Mouse (Mus musculus) right cerebral cortex, postnatal 4 days (tissue): ENCODE measurements around the gene Ipo9.
A peak's percentile ranks its signal among the peaks of the same experiment; 100 is the strongest.

Experiments used
- DNase-seq: peaks from one replicate; pipeline ENCODE4 v3.0.0-alpha.2; 2022

The Ipo9 gene

DNA sequence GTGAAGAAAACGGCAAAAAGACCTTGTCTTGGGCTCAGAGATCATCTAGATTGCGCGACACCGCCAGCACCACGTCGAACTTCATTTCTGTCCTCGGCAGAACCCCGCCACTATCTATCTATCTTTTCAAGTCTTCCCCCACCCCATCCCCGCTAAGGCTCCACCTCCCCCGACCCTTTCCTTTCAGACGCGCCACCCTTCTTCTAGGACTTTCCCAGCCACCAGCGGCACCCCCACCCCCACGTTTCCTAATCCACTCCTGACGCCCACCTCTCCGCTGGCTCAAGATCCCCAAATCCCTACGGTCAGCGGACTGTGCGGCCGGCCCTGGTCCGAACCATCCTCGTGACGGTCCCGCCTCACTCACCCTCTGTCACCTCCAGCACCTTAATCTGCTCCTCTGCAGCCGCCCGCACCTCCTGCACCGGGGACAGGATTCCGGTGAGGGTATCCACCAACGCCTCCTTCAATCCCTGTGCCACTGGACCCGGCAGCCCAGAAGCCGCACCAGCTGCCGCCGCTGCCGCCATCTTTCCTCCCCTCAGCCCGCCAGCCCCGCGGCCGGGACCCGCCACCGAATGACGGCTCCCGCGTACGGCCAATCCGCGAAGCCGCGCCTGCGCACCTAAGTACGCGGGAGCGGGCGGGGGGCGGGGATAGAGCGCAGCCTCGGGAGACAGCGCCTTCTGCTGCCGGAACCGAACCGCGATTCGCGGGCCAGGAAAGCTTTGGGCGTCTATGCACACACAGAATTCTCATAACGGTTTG is at the start of gene Ipo9:
Ipo9 (minus strand) TSS at position 599 of the 768 bp plus-strand sequence.
- peak; percentile 95 for DNase-seq

GRCm38 (mm10) chr1:135475571-135475895 is 45.2 kb upstream of the Ipo9 start:
- DNase-seq = no peak

GRCm38 (mm10) chr1:135474861-135475570 is 44.7 kb upstream of the Ipo9 start:
- no peak for DNase-seq

DNA sequence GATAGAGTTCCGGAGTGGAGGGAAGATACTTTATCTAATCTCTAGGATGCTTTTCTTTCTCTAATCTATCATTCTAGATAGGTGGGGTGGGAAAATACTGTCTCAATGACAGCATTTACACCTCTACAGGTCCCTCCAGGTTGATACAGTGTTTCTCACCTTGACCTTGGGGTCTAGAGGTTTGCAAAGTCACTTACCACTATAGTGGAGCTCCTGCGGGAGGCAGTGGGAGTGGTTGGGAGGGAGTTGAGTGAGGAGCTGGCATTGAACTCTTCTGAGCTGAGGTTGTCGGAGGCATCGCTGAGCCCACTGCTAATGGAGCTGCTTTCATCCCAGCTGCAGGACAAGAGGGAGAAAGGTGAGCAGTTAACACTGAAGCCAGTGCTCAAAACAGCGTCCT is 42.2 kb upstream of the Ipo9 start:
- DNase-seq = no peak

GRCm38 (mm10) chr1:135471742-135472141 is 41.4 kb upstream of the Ipo9 start:
- no peak for DNase-seq

DNA sequence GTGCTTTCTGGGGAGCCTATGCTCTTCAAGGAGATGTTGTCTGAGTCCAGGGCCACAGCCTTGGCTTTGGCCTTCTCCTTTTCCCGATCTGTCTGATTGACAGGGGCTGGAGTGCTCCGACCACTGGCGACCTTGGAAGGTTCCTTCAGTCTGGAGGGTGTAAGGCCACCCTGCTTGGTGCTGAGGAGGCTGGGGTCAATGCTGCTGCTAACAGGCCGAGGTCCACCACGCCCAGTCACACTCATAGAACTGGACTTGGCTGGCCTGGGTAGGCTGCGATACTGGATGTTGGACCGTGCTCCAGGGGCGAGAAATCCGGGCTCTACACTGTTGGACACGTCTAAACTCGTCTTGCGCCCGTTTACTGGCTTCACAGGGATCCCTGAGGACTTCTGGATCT is 40.2 kb upstream of the Ipo9 start:
- no peak for DNase-seq

GRCm38 (mm10) chr1:135467462-135467861 is 37.2 kb upstream of the Ipo9 start:
- no peak for DNase-seq

DNA sequence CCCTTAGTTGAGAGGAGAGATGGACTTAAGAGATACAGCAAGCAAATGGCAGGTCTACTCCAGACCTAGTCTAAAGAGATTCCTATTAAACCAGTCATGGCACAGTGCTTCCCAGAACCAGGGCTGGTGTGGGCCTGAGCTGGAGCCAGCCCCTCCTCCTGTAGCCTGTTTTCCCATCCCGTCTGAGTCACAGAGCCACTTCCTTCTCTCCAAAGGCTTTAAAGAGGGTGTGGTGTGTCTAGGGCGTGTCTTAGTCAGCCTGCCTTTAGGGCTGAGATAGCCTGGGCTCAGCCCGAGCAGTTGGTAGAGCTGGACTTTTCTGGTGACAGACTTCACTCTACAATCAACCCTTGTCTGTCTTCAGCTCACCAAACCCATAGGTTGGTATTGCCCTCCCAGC is 36.6 kb upstream of the Ipo9 start:
- no peak for DNase-seq

GRCm38 (mm10) chr1:135465734-135466133 is 35.4 kb upstream of the Ipo9 start:
- DNase-seq = no peak

DNA sequence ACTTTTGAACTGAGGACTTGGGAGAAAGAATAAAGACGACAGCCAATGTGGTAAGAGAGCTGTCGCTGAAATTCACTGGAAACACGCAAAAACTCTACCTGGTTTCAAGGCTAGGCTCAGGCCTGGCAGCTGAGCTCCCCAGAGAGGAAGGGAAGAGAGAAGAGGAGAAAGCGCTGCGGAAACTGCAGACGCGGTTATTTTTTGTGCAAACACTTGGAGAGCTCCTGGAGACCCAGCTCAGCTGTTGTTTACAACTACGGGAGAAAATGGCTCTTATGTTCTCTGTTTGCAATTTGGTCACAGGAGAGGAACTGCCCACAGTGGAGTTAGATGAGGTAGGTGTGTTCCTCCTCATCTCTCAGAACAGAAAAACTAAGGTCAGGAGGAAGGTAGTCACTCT is 32.4 kb upstream of the Ipo9 start:
- no peak for DNase-seq

GRCm38 (mm10) chr1:135462304-135462703 is 32.0 kb upstream of the Ipo9 start:
- DNase-seq = no peak

DNA sequence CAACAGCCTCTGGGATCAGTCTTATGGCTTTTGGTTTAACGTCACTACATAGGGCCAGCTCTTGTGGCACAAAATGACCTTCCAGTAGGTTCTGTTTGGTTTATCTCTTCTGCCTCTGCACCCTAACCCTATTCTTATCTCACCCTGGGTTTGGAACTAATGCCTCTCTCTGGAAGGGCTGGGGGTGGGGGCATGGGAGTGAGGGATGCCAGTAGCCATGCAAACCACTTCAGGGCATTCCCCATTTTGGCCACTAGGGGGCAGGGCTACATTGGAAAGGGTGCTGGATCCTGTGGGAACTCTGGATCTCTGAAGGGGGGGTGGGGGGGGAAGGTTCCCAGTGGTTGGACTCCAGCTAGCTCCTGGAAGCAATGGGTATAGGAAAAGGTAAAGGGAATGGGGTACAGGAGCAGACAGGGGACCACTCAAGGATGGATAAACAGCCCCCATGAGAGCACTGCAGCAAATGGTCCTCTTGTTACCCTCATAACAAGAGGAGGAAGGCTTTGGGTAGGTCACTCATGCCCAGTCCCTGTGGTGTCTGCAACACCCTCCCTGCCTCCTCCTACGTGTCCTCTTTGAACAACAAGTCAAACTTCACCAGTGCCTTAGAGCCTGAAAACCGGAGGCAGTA is 30.9 kb upstream of the Ipo9 start:
- peak; percentile 83 for DNase-seq

DNA sequence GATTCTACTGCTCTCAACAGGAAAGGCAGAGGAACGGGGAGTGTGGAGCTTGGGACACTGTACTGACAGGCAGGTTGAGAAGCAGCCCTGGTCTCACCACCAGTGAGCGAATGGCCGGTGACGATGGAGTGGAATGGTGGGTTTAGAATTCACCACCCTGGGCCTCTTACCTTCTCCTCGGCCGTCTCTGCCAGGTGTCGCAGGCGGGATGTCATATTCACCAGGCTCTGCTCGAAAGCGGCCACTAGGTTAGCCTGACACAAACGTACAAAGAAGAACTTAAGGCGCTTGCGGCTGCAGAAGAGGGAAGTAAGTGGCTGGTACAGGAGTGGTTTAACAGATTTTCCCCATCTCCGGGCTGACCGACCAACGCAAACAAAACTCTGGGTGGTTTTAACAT is 30.2 kb upstream of the Ipo9 start:
- DNase-seq = no peak

DNA sequence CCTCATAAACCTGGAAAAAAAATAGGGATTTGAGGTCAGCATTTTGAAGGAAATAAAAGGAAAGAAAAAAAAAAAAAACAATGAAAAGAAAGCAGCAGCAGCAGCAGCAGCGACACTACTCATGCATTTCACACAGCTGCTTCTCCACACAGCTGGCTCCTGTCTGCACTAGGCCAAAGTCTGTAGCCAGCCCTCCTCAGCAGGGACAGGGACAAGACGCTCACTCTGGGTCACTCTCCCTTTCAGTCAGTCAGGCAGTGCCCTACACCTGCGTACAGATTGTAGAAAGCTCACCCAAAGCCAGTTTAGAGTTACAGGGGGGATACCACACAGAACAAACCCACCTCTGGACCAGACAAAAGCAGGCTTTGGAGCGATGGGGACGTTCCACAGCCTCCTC is 27.6 kb upstream of the Ipo9 start:
- DNase-seq = no peak

DNA sequence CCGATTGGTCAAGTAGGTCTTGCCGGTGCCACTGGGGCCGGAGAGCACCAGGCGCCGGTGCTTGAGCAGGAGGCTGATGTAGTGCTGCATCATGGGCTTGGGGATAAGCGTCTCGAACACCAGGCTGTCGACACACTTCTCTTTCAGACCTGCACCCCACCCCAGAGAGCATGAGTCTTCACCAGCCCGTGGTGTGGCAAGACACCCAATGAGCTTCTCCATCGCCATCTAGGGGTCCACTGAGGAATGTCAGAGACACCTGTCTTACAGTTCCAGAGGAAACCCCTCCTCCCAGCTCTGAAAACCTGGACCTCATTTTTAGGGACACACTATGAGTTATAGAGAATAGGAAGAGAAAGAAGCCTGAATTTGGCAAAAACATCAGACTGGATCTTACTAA is 22.0 kb upstream of the Ipo9 start:
- peak; percentile 47 for DNase-seq

- no peak for DNase-seq
Observed at GRCm38 (mm10) chr1:135451419-135451818, 21.1 kb upstream of the Ipo9 start.

DNA sequence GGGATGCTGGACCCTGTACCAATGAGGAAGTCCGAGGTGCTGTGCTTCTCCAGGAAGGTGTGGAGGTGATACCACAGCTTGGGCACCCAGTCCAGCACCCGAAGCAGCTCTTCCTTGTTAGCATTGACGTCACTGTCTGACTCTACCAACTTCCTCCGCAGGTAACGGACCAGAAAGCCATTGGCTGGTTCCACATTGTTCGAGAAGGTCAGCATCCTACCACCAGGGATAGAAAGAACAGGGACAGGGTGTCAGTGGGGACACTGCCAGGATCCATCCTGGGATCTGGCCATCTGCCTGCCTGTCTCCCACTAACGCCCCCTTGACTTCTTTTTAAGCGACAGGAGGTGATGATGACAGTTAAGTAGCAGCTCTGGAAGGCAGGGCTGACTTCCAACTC is 19.6 kb upstream of the Ipo9 start:
- DNase-seq = no peak

DNA sequence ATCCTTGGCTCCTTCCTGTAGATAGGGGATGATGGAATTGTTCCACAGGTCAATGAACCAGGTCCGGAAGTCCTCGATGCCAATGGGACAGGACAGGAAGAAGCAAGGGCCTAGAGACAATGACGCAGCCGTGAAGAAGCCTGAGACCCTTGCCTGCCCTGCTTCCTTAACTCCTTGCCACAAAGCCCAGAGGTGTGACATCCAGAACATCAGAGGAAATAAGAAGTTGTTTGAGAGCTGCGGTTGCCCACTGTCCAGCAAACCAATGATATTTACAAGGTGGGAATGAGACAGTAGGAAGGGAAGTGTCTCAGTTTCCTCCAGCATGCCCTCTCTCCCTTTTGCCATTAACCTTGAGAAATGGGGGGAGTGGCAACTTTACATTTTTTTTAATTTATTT is 18.6 kb upstream of the Ipo9 start:
- DNase-seq = no peak

DNA sequence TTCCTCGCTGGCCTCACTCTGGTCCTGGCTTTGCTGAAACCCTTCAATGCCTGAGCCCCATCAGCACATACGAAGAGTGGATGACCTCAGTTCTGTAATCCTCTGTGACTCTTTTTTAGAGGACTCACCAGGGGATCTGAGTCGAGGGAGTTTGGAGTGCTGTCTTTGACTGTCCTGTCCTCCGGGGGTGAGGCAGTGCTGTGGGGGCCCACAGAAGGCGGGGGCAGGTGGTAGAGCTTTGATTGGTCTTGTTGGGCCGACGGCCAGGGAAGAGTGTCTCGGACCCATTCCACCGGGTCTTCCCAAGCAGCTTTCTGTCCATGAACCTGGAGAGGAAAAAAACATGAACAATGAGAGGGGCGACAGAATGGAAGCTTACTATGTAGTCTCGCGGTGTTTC is 13.2 kb upstream of the Ipo9 start:
- no peak for DNase-seq

DNA sequence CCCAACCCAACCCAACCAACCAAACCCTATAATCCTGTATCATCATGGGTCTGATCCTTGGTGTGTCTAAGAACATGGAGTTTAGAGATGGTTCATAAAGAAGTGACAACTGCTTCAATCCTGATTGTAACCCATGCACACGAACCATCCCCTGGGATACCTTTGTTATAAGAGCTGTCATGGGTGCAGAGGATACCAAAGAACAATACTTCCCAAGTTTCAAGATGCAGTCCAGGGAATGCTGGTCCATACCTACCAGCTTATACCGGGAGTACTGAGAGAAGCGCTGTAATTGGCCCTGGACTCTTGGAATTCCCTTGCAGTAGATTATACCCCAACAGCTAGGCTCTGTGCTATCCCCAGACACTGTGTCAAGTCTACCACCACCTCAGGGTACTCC is 11.6 kb upstream of the Ipo9 start:
- no peak for DNase-seq

DNA sequence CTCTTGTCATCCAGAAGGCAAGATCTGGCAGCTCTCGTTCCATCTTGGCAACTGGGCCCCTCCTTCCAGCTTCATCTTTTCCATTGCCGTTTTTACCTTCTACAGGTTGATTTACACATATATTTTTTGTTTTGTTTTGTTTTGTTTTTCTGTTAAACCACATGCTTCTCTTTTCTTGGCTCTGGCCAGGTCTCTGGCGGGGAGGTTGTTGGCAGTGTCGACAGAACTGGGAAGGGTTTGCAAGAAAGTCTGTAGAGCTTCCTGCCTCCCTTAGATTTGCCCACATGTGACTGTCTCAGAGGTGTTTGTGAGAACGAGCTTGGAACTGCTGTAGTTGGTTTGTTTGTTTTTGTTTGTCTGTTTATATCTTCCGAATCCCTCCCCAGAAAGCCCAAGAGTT is 10.7 kb upstream of the Ipo9 start:
- DNase-seq = no peak

DNA sequence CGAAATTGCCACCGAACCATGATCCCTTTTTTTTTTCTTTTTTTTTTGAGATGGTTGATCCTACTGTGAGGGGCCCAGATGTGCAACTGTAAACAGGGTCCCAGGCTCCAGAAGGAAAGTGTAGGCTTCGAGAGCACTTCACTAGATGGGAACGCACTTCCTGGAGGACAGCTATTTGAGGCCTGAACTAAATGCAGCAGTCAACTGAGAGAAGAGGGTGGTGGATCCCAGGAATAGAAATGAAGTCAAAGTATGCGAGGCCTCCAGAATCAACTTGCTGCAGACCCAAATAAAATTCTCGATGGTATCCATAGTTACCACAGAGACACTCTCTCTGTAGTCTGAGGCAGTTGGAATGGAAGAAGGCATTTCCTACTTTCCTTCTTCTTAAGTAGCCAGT is 8.5 kb upstream of the Ipo9 start:
- no peak for DNase-seq

DNA sequence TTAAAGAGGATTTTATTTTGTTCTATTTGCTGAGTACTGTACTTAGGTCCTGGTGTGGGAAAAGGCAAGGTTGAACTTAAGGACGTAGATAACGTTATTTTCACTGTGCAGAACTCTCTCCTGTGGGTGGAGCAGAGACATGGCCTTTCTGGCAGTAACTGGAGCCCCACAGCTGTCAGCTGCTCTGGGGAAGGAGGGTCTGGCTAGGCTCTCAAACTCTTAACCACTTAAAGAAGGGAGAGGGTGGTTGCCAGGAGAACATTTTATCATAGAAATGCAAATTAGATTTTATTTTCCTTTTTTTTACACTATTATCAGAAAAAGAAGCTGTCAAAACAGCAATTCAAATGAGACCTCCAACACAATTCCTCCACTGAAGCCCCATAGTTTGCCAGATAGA is 5.5 kb upstream of the Ipo9 start:
- DNase-seq = no peak

DNA sequence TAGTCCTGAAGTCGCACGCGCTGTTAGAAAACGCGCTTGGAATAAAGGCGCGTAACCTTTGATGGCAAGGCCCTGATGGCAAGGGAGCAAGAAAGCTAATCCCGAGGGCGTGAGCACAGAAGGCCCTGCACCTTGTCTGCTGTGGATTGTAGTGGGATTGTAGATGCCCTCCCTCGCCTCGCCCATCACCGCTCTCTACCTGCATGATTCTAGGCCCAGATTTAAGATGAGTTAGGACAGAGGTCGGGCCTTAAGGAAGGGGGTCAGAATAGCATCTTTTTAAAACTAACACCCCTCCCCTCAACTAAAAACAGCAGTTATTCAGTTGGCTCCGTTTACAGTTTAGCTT is 344 bp upstream of the Ipo9 start:
- no peak for DNase-seq

GRCm38 (mm10) chr1:135427390-135427789 is 2.9 kb downstream of the Ipo9 start:
- DNase-seq = no peak
